Mouse (Mus musculus): Measurements from ENCODE around the gene Ifi205. TPM values are rescaled to one million over a fixed set of nuclear protein-coding genes. Genes with fewer than 3 reads are reported as not detected.
"Not testable (repeated sequence)": the region's sequence is repeated elsewhere in the genome, so short reads cannot be mapped to it uniquely, and the experiment has no call there.

Gene Ifi205
- polyA plus RNA-seq, 1 experiment from 2014 or later, result 2.1 TPM

GRCm38 (mm10) chr1:174048893-174049292, 17.3 kb upstream of the Ifi205 start, which contains the start of gene Olfr432:
Gene Olfr432, plus strand, starts transcription at chr1:174049205.
- Histone ChIP-seq H3K4me3 (ENCODE audit: control insufficient read depth in 1 of 2, insufficient read depth in 1 of 2, low read depth in 1 of 2, low read length in 2 of 2) (no peak within 1 kb of the TSS), H3K4me2 (ENCODE audit: low read length) (no peak within 1 kb of the TSS), H3K4me1 (ENCODE audit: control insufficient read depth in 2 of 2, insufficient read depth in 2 of 2, low read length in 2 of 2) (no peaks in the 10 kb centered on the region), H3K9ac (ENCODE audit: low read length) (no peak within 1 kb of the TSS), H3K27ac (replicated peaks in 1 of 2; ENCODE audit: control insufficient read depth in 1 of 2, insufficient read depth in 1 of 2, low read depth in 2 of 2, low read length in 2 of 2) (no peak within 1 kb of the TSS), H3K9me3 (ENCODE audit: control insufficient read depth, low read length) (no peaks in the 10 kb centered on the region), H3K27me3 (ENCODE audit: control insufficient read depth, insufficient read depth, low read length) (no peaks in the 10 kb centered on the region), H3K36me3 (ENCODE audit: control insufficient read depth, insufficient read depth, low read length) (no peaks in the 10 kb centered on the region)
- no peak for ATAC-seq (ENCODE audit: insufficient number of reproducible peaks, insufficient read depth, low FRiP score, low read depth)
- 52% methylated on average over 2 of the region's 2 CpGs for WGBS

- not testable (repeated sequence) for H3K9ac ChIP-seq (ENCODE audit: low read length); H3K27me3 ChIP-seq (ENCODE audit: control insufficient read depth, insufficient read depth, low read length); H3K27ac ChIP-seq (replicated peaks in 1 of 2; ENCODE audit: control insufficient read depth in 1 of 2, insufficient read depth in 1 of 2, low read depth in 2 of 2, low read length in 2 of 2); H3K9me3 ChIP-seq (ENCODE audit: control insufficient read depth, low read length); H3K4me1 ChIP-seq (ENCODE audit: control insufficient read depth in 2 of 2, insufficient read depth in 2 of 2, low read length in 2 of 2); H3K4me2 ChIP-seq (ENCODE audit: low read length); H3K4me3 ChIP-seq (ENCODE audit: control insufficient read depth in 1 of 2, insufficient read depth in 1 of 2, low read depth in 1 of 2, low read length in 2 of 2); ATAC-seq (ENCODE audit: insufficient number of reproducible peaks, insufficient read depth, low FRiP score, low read depth); H3K36me3 ChIP-seq (ENCODE audit: control insufficient read depth, insufficient read depth, low read length)
- WGBS, result 74% methylated on average over 5 of the region's 6 CpGs
Measured at GRCm38 (mm10) chr1:174048227-174048626, 16.6 kb upstream of the Ifi205 start.

- Histone ChIP-seq H3K4me3 (ENCODE audit: control insufficient read depth in 1 of 2, insufficient read depth in 1 of 2, low read depth in 1 of 2, low read length in 2 of 2) (no peak overlapping the region), H3K9ac (ENCODE audit: low read length) (no peak overlapping the region), H3K27me3 (ENCODE audit: control insufficient read depth, insufficient read depth, low read length) (no peaks in the 10 kb centered on the region), H3K36me3 (ENCODE audit: control insufficient read depth, insufficient read depth, low read length) (no peaks in the 10 kb centered on the region), H3K4me2 (ENCODE audit: low read length) (no peak overlapping the region), H3K9me3 (ENCODE audit: control insufficient read depth, low read length) (no peaks in the 10 kb centered on the region), H3K27ac (replicated peaks in 1 of 2; ENCODE audit: control insufficient read depth in 1 of 2, insufficient read depth in 1 of 2, low read depth in 2 of 2, low read length in 2 of 2) (no peak overlapping the region), H3K4me1 (ENCODE audit: control insufficient read depth in 2 of 2, insufficient read depth in 2 of 2, low read length in 2 of 2) (no peaks in the 10 kb centered on the region)
- 64% methylated on average over 2 of the region's 2 CpGs for WGBS
- no peak for ATAC-seq (ENCODE audit: insufficient number of reproducible peaks, insufficient read depth, low FRiP score, low read depth)
Measured at GRCm38 (mm10) chr1:174044431-174044830, 12.8 kb upstream of the Ifi205 start.

GRCm38 (mm10) chr1:174042091-174042884, 10.7 kb upstream of the Ifi205 start:
- not testable (repeated sequence) for ATAC-seq (ENCODE audit: insufficient number of reproducible peaks, insufficient read depth, low FRiP score, low read depth); H3K36me3 ChIP-seq (ENCODE audit: control insufficient read depth, insufficient read depth, low read length); H3K27me3 ChIP-seq (ENCODE audit: control insufficient read depth, insufficient read depth, low read length); H3K4me3 ChIP-seq (ENCODE audit: control insufficient read depth in 1 of 2, insufficient read depth in 1 of 2, low read depth in 1 of 2, low read length in 2 of 2); H3K9ac ChIP-seq (ENCODE audit: low read length); H3K4me2 ChIP-seq (ENCODE audit: low read length); H3K27ac ChIP-seq (replicated peaks in 1 of 2; ENCODE audit: control insufficient read depth in 1 of 2, insufficient read depth in 1 of 2, low read depth in 2 of 2, low read length in 2 of 2); H3K9me3 ChIP-seq (ENCODE audit: control insufficient read depth, low read length); H3K4me1 ChIP-seq (ENCODE audit: control insufficient read depth in 2 of 2, insufficient read depth in 2 of 2, low read length in 2 of 2)
- 81% methylated on average over 12 of the region's 12 CpGs for WGBS

- no peaks in the 10 kb centered on the region for H3K9me3 ChIP-seq (ENCODE audit: control insufficient read depth, low read length)
- ATAC-seq (ENCODE audit: insufficient number of reproducible peaks, insufficient read depth, low FRiP score, low read depth), result no peak; the same call in 1 of the 2 replicates
- WGBS, result 64% methylated on average over 7 of the region's 7 CpGs
- H3K27ac ChIP-seq (replicated peaks in 1 of 2; ENCODE audit: control insufficient read depth in 1 of 2, insufficient read depth in 1 of 2, low read depth in 2 of 2, low read length in 2 of 2), result no peak within 1 kb of the TSS
- H3K4me3 ChIP-seq (ENCODE audit: control insufficient read depth in 1 of 2, insufficient read depth in 1 of 2, low read depth in 1 of 2, low read length in 2 of 2), result no peak within 1 kb of the TSS
- H3K4me2 ChIP-seq (ENCODE audit: low read length), result no peak within 1 kb of the TSS
- H3K9ac ChIP-seq (ENCODE audit: low read length), result no peak within 1 kb of the TSS
- H3K36me3 ChIP-seq (ENCODE audit: control insufficient read depth, insufficient read depth, low read length), result no peaks in the 10 kb centered on the region
- no peaks in the 10 kb centered on the region for H3K4me1 ChIP-seq (ENCODE audit: control insufficient read depth in 2 of 2, insufficient read depth in 2 of 2, low read length in 2 of 2)
- no peaks in the 10 kb centered on the region for H3K27me3 ChIP-seq (ENCODE audit: control insufficient read depth, insufficient read depth, low read length)
Measured at GRCm38 (mm10) chr1:174040523-174041177, 9.0 kb upstream of the Ifi205 start, which contains the start of gene Olfr433. Gene Olfr433, plus strand, starts transcription at chr1:174040705.

- Histone ChIP-seq H3K4me2 (ENCODE audit: low read length) (no peak overlapping the region), H3K9ac (ENCODE audit: low read length) (no peak overlapping the region), H3K27me3 (ENCODE audit: control insufficient read depth, insufficient read depth, low read length) (no peaks in the 10 kb centered on the region), H3K4me1 (ENCODE audit: control insufficient read depth in 2 of 2, insufficient read depth in 2 of 2, low read length in 2 of 2) (no peaks in the 10 kb centered on the region), H3K27ac (replicated peaks in 1 of 2; ENCODE audit: control insufficient read depth in 1 of 2, insufficient read depth in 1 of 2, low read depth in 2 of 2, low read length in 2 of 2) (no peak overlapping the region), H3K36me3 (ENCODE audit: control insufficient read depth, insufficient read depth, low read length) (no peaks in the 10 kb centered on the region), H3K4me3 (ENCODE audit: control insufficient read depth in 1 of 2, insufficient read depth in 1 of 2, low read depth in 1 of 2, low read length in 2 of 2) (no peak overlapping the region), H3K9me3 (ENCODE audit: control insufficient read depth, low read length) (no peaks in the 10 kb centered on the region)
- WGBS, result 76% methylated on average over 3 of the region's 3 CpGs
- ATAC-seq (ENCODE audit: insufficient number of reproducible peaks, insufficient read depth, low FRiP score, low read depth), result no peak
Measured at GRCm38 (mm10) chr1:174038480-174038879, 6.9 kb upstream of the Ifi205 start.

GRCm38 (mm10) chr1:174035841-174036240, 4.2 kb upstream of the Ifi205 start:
- 62% methylated on average over 4 of the region's 4 CpGs for WGBS
- Histone ChIP-seq H3K27ac (replicated peaks in 1 of 2; ENCODE audit: control insufficient read depth in 1 of 2, insufficient read depth in 1 of 2, low read depth in 2 of 2, low read length in 2 of 2) (no peak overlapping the region), H3K4me3 (ENCODE audit: control insufficient read depth in 1 of 2, insufficient read depth in 1 of 2, low read depth in 1 of 2, low read length in 2 of 2) (no peak overlapping the region), H3K4me1 (ENCODE audit: control insufficient read depth in 2 of 2, insufficient read depth in 2 of 2, low read length in 2 of 2) (no peaks in the 10 kb centered on the region), H3K27me3 (ENCODE audit: control insufficient read depth, insufficient read depth, low read length) (no peaks in the 10 kb centered on the region), H3K36me3 (ENCODE audit: control insufficient read depth, insufficient read depth, low read length) (no peaks in the 10 kb centered on the region), H3K9me3 (ENCODE audit: control insufficient read depth, low read length) (no peaks in the 10 kb centered on the region), H3K4me2 (ENCODE audit: low read length) (no peak overlapping the region), H3K9ac (ENCODE audit: low read length) (no peak overlapping the region)
- no peak for ATAC-seq (ENCODE audit: insufficient number of reproducible peaks, insufficient read depth, low FRiP score, low read depth)

All from heart, embryonic 14.5 days (tissue).